Mouse (Mus musculus): ENCODE data around the gene Slc25a41. TPM values are rescaled to one million over a fixed set of nuclear protein-coding genes. Genes with fewer than 3 reads are reported as not detected.

Gene Slc25a41
- polyA plus RNA-seq, 1 experiment from 2014 or later, result not detected

DNA sequence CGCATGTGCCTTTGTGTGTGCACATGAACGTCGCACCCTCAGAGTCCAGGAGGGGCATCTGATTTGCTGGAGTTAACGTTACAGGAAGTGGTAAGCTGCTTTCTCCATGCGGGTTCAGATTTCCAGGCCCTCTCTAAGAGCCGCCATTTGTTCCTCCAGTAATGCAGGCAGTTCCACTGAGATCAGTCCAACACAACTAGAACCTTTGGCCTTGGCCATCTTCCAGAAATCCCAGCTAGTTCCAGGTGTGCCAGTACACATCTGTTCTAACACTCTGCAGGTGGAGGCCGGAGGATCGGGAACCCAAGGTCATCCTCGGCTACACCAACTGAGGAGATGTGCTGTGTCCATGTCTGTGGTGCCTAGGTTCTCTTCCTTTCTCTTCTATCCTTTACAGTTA is 56.6 kb downstream of the Slc25a41 start:
- Histone ChIP-seq H3K4me3 (no peak overlapping the region), H3K4me1 (peaks cover 4% of the 10 kb centered on the region; the same call in 1 of the 2 replicates), H3K27ac (no peak overlapping the region), H3K36me3 (no peaks in the 10 kb centered on the region), H3K9me3 (replicated peaks) (no peaks in the 10 kb centered on the region), H3K27me3 (ENCODE audit: low read depth, poor library complexity, severe bottlenecking) (no peaks in the 10 kb centered on the region)
- 86% methylated on average over 9 of the region's 9 CpGs for WGBS
- no peak for DNase-seq (ENCODE audit: low spot score)

Other genes with a start within 250 kb of the Slc25a41 start
- 3.2 and 4.5 TPM in 2 replicates for gene Rfx2, start 210.6 kb downstream of the Slc25a41 start, polyA plus RNA-seq (2016; fragmentation: Nextera tagmentation; extraction: Ambion mirVana)
- gene Acsbg2, start 167.2 kb downstream of the Slc25a41 start, polyA plus RNA-seq (2016; fragmentation: Nextera tagmentation; extraction: Ambion mirVana), result not detected in 2 replicates
- 0.50 and 0.73 TPM in 2 replicates for gene 1700061G19Rik, start 166.2 kb downstream of the Slc25a41 start, polyA plus RNA-seq (2016; fragmentation: Nextera tagmentation; extraction: Ambion mirVana)
- 79.0 and 90.2 TPM in 2 replicates for gene Mllt1, start 106.2 kb downstream of the Slc25a41 start, polyA plus RNA-seq (2016; fragmentation: Nextera tagmentation; extraction: Ambion mirVana)
- not detected in 2 replicates for gene Acer1, start 59.5 kb downstream of the Slc25a41 start, polyA plus RNA-seq (2016; fragmentation: Nextera tagmentation; extraction: Ambion mirVana)
- 189 and 200 TPM in 2 replicates for gene Clpp, start 51.3 kb downstream of the Slc25a41 start, polyA plus RNA-seq (2016; fragmentation: Nextera tagmentation; extraction: Ambion mirVana)
- 44.2 and 44.9 TPM in 2 replicates for gene Alkbh7, start 44.3 kb downstream of the Slc25a41 start, polyA plus RNA-seq (2016; fragmentation: Nextera tagmentation; extraction: Ambion mirVana)
- not detected in 2 replicates for gene Pspn, start 41.6 kb downstream of the Slc25a41 start, polyA plus RNA-seq (2016; fragmentation: Nextera tagmentation; extraction: Ambion mirVana)
- gene Gtf2f1, start 30.4 kb downstream of the Slc25a41 start, polyA plus RNA-seq (2016; fragmentation: Nextera tagmentation; extraction: Ambion mirVana), result 76.4 and 80.8 TPM in 2 replicates
- 0.20 and 0.45 TPM in 2 replicates for gene Gm17949, start 30.2 kb downstream of the Slc25a41 start, polyA plus RNA-seq (2016; fragmentation: Nextera tagmentation; extraction: Ambion mirVana)
- 47.0 and 48.8 TPM in 2 replicates for gene Khsrp, start 10.1 kb downstream of the Slc25a41 start, polyA plus RNA-seq (2016; fragmentation: Nextera tagmentation; extraction: Ambion mirVana)
- 1.9 and 2.7 TPM in 2 replicates for gene Crb3, start 17.5 kb upstream of the Slc25a41 start, polyA plus RNA-seq (2016; fragmentation: Nextera tagmentation; extraction: Ambion mirVana)
- gene Slc25a23, start 18.2 kb upstream of the Slc25a41 start, polyA plus RNA-seq (2016; fragmentation: Nextera tagmentation; extraction: Ambion mirVana), result 2.5 and 3.9 TPM in 2 replicates
- gene Dennd1c, start 36.9 kb upstream of the Slc25a41 start, polyA plus RNA-seq (2016; fragmentation: Nextera tagmentation; extraction: Ambion mirVana), result 0.66 and 0.97 TPM in 2 replicates
- 3.3 and 5.4 TPM in 2 replicates for gene Tubb4a, start 46.1 kb upstream of the Slc25a41 start, polyA plus RNA-seq (2016; fragmentation: Nextera tagmentation; extraction: Ambion mirVana)
- gene Tnfsf9, start 63.7 kb upstream of the Slc25a41 start, polyA plus RNA-seq (2016; fragmentation: Nextera tagmentation; extraction: Ambion mirVana), result 7.4 and 7.8 TPM in 2 replicates
- not detected in 2 replicates for gene Cd70, start 108.1 kb upstream of the Slc25a41 start, polyA plus RNA-seq (2016; fragmentation: Nextera tagmentation; extraction: Ambion mirVana)
- gene Tnfsf14, start 152.5 kb upstream of the Slc25a41 start, polyA plus RNA-seq (2016; fragmentation: Nextera tagmentation; extraction: Ambion mirVana), result 0.15 TPM in 2 replicates
- 0.03 and 0.15 TPM in 2 replicates for gene C3, start 186.5 kb upstream of the Slc25a41 start, polyA plus RNA-seq (2016; fragmentation: Nextera tagmentation; extraction: Ambion mirVana)
- gene Gpr108, start 206.8 kb upstream of the Slc25a41 start, polyA plus RNA-seq (2016; fragmentation: Nextera tagmentation; extraction: Ambion mirVana), result 24.7 and 26.7 TPM in 2 replicates
- gene Trip10, start 207.8 kb upstream of the Slc25a41 start, polyA plus RNA-seq (2016; fragmentation: Nextera tagmentation; extraction: Ambion mirVana), result 34.7 and 42.9 TPM in 2 replicates
- 1.1 and 1.3 TPM in 2 replicates for gene Vav1, start 237.4 kb upstream of the Slc25a41 start, polyA plus RNA-seq (2016; fragmentation: Nextera tagmentation; extraction: Ambion mirVana)